Mouse (Mus musculus): ENCODE data around the gene Slc30a7.
"Not testable (repeated sequence)": the region's sequence is repeated elsewhere in the genome, so short reads cannot be mapped to it uniquely, and the experiment has no call there.

Gene Slc30a7

GRCm38 (mm10) chr3:115949220-115949920 lies 57.8 kb downstream of the Slc30a7 start:
- DNase-seq (ENCODE audit: low read depth, low spot score), result no peak

- DNase-seq (ENCODE audit: low read depth, low spot score), result no peak
Observed at GRCm38 (mm10) chr3:115946272-115946671, 60.9 kb downstream of the Slc30a7 start.

- DNase-seq (ENCODE audit: low read depth, low spot score), result no peak
Observed at GRCm38 (mm10) chr3:115944376-115944775, 62.8 kb downstream of the Slc30a7 start.

GRCm38 (mm10) chr3:115941464-115941863 lies 65.7 kb downstream of the Slc30a7 start:
- no peak for DNase-seq (ENCODE audit: low read depth, low spot score)

GRCm38 (mm10) chr3:115940510-115940909 lies 66.7 kb downstream of the Slc30a7 start:
- DNase-seq (ENCODE audit: low read depth, low spot score), result no peak

GRCm38 (mm10) chr3:115937807-115938206 lies 69.4 kb downstream of the Slc30a7 start:
- no peak for DNase-seq (ENCODE audit: low read depth, low spot score)

- peak; percentile 37 for DNase-seq (ENCODE audit: low read depth, low spot score)
Observed at GRCm38 (mm10) chr3:115936734-115937599, 70.2 kb downstream of the Slc30a7 start.

GRCm38 (mm10) chr3:115933293-115934186 lies 73.7 kb downstream of the Slc30a7 start:
- DNase-seq (ENCODE audit: low read depth, low spot score), result no peak

- DNase-seq (ENCODE audit: low read depth, low spot score), result no peak
Observed at GRCm38 (mm10) chr3:115931701-115932100, 75.5 kb downstream of the Slc30a7 start.

GRCm38 (mm10) chr3:115926531-115926930 lies 80.7 kb downstream of the Slc30a7 start:
- no peak for DNase-seq (ENCODE audit: low read depth, low spot score)

GRCm38 (mm10) chr3:115924401-115925190 lies 82.6 kb downstream of the Slc30a7 start:
- no peak for DNase-seq (ENCODE audit: low read depth, low spot score)

GRCm38 (mm10) chr3:115907406-115907805 lies 99.8 kb downstream of the Slc30a7 start:
- DNase-seq (ENCODE audit: low read depth, low spot score), result not testable (repeated sequence)

GRCm38 (mm10) chr3:115905567-115905966 lies 101.6 kb downstream of the Slc30a7 start:
- no peak for DNase-seq (ENCODE audit: low read depth, low spot score)

- no peak for DNase-seq (ENCODE audit: low read depth, low spot score)
Observed at GRCm38 (mm10) chr3:115905067-115905466, 102.1 kb downstream of the Slc30a7 start.

GRCm38 (mm10) chr3:115902301-115902956 lies 104.8 kb downstream of the Slc30a7 start:
- DNase-seq (ENCODE audit: low read depth, low spot score), result no peak

GRCm38 (mm10) chr3:115898354-115898948 lies 108.8 kb downstream of the Slc30a7 start:
- DNase-seq (ENCODE audit: low read depth, low spot score), result no peak

GRCm38 (mm10) chr3:115893166-115893565 lies 114.0 kb downstream of the Slc30a7 start:
- no peak for DNase-seq (ENCODE audit: low read depth, low spot score)

- DNase-seq (ENCODE audit: low read depth, low spot score), result no peak
Observed at GRCm38 (mm10) chr3:115892341-115892740, 114.9 kb downstream of the Slc30a7 start.
